Mouse (Mus musculus) forebrain, postnatal 0 days (tissue): ENCODE measurements at regions not wholly inside any gene's neighbourhood (a gene's known extent, or its start where the extent isn't known, plus 50 kb on each side); places are given as distances from the start of the nearest gene placed in this dataset.
"Not testable (repeated sequence)": the region's sequence is repeated elsewhere in the genome, so short reads cannot be mapped to it uniquely, and the experiment has no call there.

Experiments
- ATAC-seq: fragments of 200-750 bp; cut with Nextera tagmentation; 2 replicates; pipeline ENCODE4 v1.8.0; 2017; ENCODE audit warnings: mild to moderate bottlenecking, moderate library complexity
- DNase-seq: peaks from one replicate; pipeline ENCODE4 v3.0.0-alpha.2; 2015
- H3K27ac ChIP-seq: fragments of 300-500 bp; sonication (generic); 2 replicates; pipeline ENCODE4 v1.5.1; 2014; ENCODE audit warnings: low read depth, mild to moderate bottlenecking, antibody characterized with exemption, low read length, moderate library complexity, mixed read lengths
- H3K27me3 ChIP-seq: fragments of 300-500 bp; sonication (generic); 2 replicates; pipeline ENCODE4 v1.6.1; 2014; ENCODE audit warnings: mild to moderate bottlenecking, low read length, mixed read lengths; ENCODE audit not compliant: insufficient read depth
- H3K36me3 ChIP-seq: fragments of 300-500 bp; sonication (generic); 2 replicates; pipeline ENCODE4 v1.6.1; 2014; ENCODE audit warnings: mild to moderate bottlenecking, moderate library complexity; ENCODE audit not compliant: insufficient read depth
- H3K4me1 ChIP-seq: fragments of 300-500 bp; sonication (generic); 2 replicates; pipeline ENCODE4 v1.6.1; 2014; ENCODE audit warnings: antibody characterized with exemption; ENCODE audit not compliant: insufficient read depth
- H3K4me2 ChIP-seq: fragments of 300-500 bp; sonication (generic); 2 replicates; pipeline ENCODE4 v1.6.1; 2014; ENCODE audit warnings: low read depth, mild to moderate bottlenecking, moderate library complexity
- H3K4me3 ChIP-seq: fragments of 300-500 bp; sonication (generic); 2 replicates; pipeline ENCODE4 v1.5.1; 2014; ENCODE audit warnings: low read depth, low read length, mixed read lengths
- H3K9ac ChIP-seq: fragments of 300-500 bp; sonication (generic); 2 replicates; pipeline ENCODE4 v1.6.1; 2014; ENCODE audit warnings: mild to moderate bottlenecking
- H3K9me3 ChIP-seq: fragments of 300-500 bp; sonication (generic); 2 replicates; pipeline ENCODE4 v1.6.1; 2016; ENCODE audit warnings: low read length
- CTCF ChIP-seq: sonication (generic); IDR thresholded peaks from 2 replicates; pipeline ENCODE4 v1.5.1; 2016; ENCODE audit warnings: antibody characterized with exemption, control low read depth, low read depth
- WGBS: fragments of 180-500 bp; shearing (Covaris S2); extraction: QIAGEN DNeasy Blood & Tissue Kit; methylation state at CpG from one replicate; pipeline ENCODE4 v1.1.7; 2014; 5-methylcytosine and 5-hydroxymethylcytosine counted together

DNA sequence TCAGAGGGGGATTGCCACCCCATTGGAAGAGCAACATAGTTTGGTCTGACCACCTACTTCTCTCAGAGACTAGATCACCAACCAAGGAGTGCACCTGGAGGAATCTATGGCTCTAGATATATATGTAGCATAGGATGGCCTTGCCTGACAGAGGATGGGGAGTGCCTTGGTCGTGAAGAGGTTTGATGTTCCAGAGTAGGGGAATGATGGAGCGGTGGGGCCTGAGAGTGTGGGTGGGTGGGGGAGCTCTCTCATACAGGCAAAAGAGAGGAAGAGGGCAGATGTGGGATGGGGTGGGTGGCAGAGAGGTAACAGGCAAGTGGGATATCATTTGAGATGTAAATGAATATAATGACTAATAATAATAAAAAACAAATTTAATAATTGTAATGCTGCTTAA is 874.0 kb downstream of the Amy2a5 start:
- no peaks in the 10 kb centered on the region for H3K36me3 ChIP-seq
- TF ChIP-seq CTCF, result no peak
- H3K9ac ChIP-seq, result no peak overlapping the region
- no peaks in the 10 kb centered on the region for H3K4me1 ChIP-seq
- DNase-seq, result no peak
- no peaks in the 10 kb centered on the region for H3K27me3 ChIP-seq
- no peak overlapping the region for H3K27ac ChIP-seq
- no peaks in the 10 kb centered on the region for H3K9me3 ChIP-seq
- 77% methylated on average over 2 of the region's 2 CpGs for WGBS
- no peak overlapping the region for H3K4me2 ChIP-seq
- ATAC-seq, result no peak
- H3K4me3 ChIP-seq, result no peak overlapping the region

DNA sequence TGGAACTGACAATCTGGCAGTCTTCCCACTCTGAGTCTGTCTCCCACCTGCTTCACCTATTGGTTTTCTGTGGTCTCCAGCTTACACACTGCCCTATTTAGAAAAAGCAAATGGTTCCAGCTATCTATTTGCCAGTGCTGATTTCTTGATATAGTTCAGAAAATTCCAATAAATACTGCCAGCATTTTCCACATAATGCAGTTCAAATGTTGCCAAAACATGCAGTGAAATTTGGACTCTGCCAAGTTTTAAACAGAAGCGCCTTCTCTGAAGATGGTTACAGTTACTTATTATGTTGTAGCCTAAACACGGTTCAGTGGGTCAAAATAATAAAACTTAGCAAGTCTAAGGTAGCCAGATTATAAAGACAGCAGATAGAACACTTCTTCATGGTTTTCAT is 912.8 kb downstream of the Amy2a5 start:
- TF ChIP-seq CTCF, result no peak
- Histone ChIP-seq H3K27ac (no peak overlapping the region), H3K4me3 (no peak overlapping the region), H3K9ac (no peak overlapping the region), H3K4me1 (no peaks in the 10 kb centered on the region), H3K4me2 (no peak overlapping the region), H3K36me3 (no peaks in the 10 kb centered on the region), H3K9me3 (no peaks in the 10 kb centered on the region), H3K27me3 (no peaks in the 10 kb centered on the region)
- DNase-seq (no peak), ATAC-seq (no peak)
- 58% methylated on average over 2 of the region's 2 CpGs for WGBS

DNA sequence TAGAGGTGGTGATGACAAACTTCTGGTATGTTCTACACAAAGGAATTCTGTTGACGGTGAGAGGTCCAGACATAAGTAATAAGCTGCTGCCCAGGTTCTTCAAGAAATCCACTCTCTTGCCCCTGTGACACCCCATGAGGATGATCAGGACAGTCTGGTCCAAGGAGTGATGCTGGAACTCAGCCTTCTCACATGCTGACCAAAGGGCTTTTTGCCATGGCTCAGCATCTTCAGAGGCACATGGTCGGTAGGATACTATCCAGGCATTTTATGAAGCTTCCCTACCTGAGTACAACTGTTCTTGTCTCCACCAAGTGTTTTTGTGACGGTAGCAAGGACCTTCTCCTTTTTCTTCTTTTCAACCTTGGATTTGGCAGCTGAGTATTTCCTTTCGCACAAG is 927.5 kb downstream of the Amy2a5 start:
- Histone ChIP-seq H3K9me3 (no peaks in the 10 kb centered on the region), H3K4me1 (no peaks in the 10 kb centered on the region), H3K9ac (no peak overlapping the region), H3K36me3 (no peaks in the 10 kb centered on the region), H3K27ac (no peak overlapping the region), H3K27me3 (no peaks in the 10 kb centered on the region), H3K4me2 (no peak overlapping the region), H3K4me3 (no peak overlapping the region)
- DNase-seq, result no peak
- TF ChIP-seq CTCF, result no peak
- 95% methylated on average over 4 of the region's 4 CpGs for WGBS
- no peak for ATAC-seq

DNA sequence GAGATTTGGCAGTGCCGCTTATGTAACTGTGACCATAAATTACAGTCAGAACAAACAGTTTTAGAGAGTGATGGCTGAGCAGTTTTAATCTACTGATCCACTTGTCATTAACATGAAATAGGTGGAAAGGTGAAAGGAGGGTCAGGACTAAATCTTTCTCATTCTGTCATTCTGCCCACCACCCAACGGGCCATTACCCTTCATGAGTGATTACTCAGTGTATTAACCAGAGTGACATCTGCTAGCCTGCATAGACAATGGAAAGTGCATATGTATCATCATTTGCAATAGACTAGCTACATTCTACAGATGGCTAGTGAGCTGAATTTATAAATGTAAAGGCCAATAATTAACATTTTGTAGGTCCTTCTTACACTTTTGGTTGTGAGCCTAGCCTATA is 933.3 kb downstream of the Amy2a5 start:
- Histone ChIP-seq H3K9ac (no peak overlapping the region), H3K27me3 (no peaks in the 10 kb centered on the region), H3K9me3 (no peaks in the 10 kb centered on the region), H3K4me3 (no peak overlapping the region), H3K4me2 (no peak overlapping the region), H3K4me1 (no peaks in the 10 kb centered on the region), H3K27ac (no peak overlapping the region), H3K36me3 (no peaks in the 10 kb centered on the region)
- no peak for TF ChIP-seq CTCF
- ATAC-seq (no peak), DNase-seq (no peak)
- 42% methylated on average over 2 of the region's 2 CpGs for WGBS

DNA sequence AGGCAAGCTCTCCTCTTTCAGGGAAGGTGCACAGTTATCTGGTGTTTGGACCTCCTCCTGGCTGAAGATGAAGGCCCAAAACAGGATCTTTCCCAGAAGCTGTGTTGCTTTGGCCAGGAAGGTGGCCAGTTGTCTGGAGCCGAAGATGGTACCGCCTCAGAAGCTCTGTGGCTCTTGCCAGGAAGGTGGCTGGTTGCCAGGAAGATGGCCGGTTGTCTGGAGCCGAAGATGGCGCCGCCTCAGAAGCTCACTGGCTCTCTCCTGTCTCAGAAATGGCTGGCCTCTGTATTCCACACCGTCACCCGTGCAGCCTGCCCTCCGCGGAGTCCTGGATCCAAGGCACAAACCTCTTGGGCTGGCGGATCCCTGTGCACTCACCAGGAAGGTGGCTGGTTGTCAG is 937.4 kb downstream of the Amy2a5 start:
- not testable (repeated sequence) for H3K9me3 ChIP-seq, H3K9ac ChIP-seq, H3K4me3 ChIP-seq, H3K4me2 ChIP-seq, H3K36me3 ChIP-seq, ATAC-seq, H3K27ac ChIP-seq, H3K27me3 ChIP-seq, H3K4me1 ChIP-seq, DNase-seq
- 92% methylated on average over 11 of the region's 11 CpGs for WGBS

DNA sequence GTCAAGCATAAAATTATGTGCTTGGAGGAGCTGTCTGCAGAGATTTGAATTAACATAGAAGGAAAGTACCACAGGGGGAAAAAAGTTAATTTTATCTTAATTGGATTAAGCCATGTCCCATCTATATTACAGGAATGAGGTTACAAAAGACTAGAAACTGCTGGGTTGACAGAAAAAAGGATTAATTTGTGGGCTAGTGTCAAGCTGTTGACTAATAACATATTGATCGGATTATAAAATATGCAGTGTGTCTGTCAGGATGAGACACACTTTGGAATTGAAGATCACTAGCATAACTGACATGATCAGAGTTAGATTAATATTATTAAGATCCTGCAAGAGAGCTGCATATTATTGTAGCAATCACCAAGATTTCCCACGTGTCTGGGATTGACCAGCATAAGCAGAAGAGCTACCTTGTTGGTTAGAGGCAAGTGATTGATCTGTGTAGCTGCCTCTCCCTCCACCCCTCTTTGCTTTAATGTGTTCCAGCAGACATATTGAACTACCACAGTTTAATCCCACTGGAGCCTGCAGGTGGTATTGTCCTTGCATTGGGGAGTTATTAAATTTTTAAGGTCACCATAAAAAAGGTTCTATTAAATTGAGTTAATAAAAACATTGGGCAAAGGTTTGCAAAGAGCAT is 979.7 kb downstream of the Amy2a5 start:
- H3K4me1 ChIP-seq, result no peaks in the 10 kb centered on the region
- no peak overlapping the region for H3K9ac ChIP-seq
- WGBS, result 70% methylated on average over 2 of the region's 2 CpGs
- no peak overlapping the region for H3K27ac ChIP-seq
- H3K36me3 ChIP-seq, result no peaks in the 10 kb centered on the region
- no peak for TF ChIP-seq CTCF
- H3K9me3 ChIP-seq, result no peaks in the 10 kb centered on the region
- no peak for DNase-seq
- no peaks in the 10 kb centered on the region for H3K27me3 ChIP-seq
- H3K4me3 ChIP-seq, result no peak overlapping the region
- ATAC-seq, result no peak
- no peak overlapping the region for H3K4me2 ChIP-seq

DNA sequence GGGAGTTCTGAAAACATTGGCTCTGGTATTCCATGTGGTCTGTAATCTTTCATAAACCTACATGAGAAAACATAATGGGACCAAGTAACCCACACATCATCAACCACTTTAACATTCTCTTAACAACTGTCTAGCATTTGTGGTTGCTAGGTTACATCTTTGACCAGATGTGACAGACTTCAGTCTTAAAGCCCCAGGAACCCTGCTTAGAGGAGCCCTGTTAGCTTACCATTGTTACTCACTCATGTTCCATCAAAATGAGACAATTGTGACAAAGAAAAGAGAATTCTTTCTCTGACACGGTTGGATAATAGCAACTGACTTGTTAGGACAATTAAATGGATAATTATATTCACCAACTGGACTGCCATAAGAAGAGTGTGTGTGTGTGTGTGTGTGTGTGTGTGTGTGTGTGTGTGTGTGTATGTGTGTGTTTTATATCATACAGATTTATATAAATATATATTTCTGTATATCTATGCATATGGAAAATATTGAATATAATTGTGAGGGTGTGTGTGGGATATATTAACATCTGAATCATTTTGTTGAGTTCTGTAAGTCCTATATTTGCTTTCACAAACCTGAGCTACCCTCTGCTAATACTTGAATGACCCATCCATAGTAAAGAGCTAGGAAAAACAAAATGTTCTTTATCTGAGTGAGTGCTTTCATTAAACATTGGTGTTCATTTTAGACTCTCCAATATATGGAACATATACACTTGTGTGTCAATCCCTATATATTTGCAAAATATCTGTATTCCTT is 997.1 kb downstream of the Amy2a5 start:
- Histone ChIP-seq H3K9ac (no peak overlapping the region), H3K4me3 (no peak overlapping the region), H3K27ac (no peak overlapping the region), H3K9me3 (no peaks in the 10 kb centered on the region), H3K36me3 (no peaks in the 10 kb centered on the region), H3K4me2 (no peak overlapping the region), H3K4me1 (no peaks in the 10 kb centered on the region), H3K27me3 (no peaks in the 10 kb centered on the region)
- DNase-seq (peak; percentile 2), ATAC-seq (no peak)
- 5% methylated on average over 1 of the region's 1 CpGs for WGBS
- TF ChIP-seq CTCF, result no peak

DNA sequence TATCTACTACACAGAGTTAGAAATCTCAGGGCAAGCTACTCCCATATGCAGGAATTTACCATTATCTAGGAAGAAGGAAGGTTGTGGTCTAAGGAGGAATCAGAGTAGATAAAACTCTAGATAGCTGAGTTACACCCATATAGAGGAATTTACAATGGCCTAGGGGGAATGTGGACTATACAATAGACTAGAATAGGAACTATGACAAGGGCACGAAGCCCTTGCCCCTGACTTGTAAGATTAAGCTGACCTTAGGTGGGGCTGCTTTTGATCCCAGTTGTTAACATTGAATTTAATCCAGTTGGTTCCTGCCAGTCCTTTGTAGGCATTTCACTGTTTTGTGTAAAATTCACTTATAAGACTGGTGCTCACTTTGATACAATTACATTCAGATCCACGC is 1015.7 kb downstream of the Amy2a5 start:
- not testable (repeated sequence) for DNase-seq, H3K27me3 ChIP-seq, H3K9me3 ChIP-seq, H3K27ac ChIP-seq, H3K4me1 ChIP-seq, H3K4me3 ChIP-seq, ATAC-seq, H3K9ac ChIP-seq, H3K4me2 ChIP-seq, H3K36me3 ChIP-seq
- 75% methylated on average over 2 of the region's 2 CpGs for WGBS
